Mouse (Mus musculus): ENCODE measurements at regions not wholly inside any gene's neighbourhood (a gene's known extent, or its start where the extent isn't known, plus 50 kb on each side); places are given as distances from the start of the nearest gene placed in this dataset.

GRCm38 (mm10) chr7:39596403-39596802 lies 78.8 kb downstream of the Zfp619 start:
- no peak for DNase-seq (ENCODE audit: low spot score)

- no peak for DNase-seq (ENCODE audit: low spot score)
Observed at GRCm38 (mm10) chr7:39613767-39614166, 96.2 kb downstream of the Zfp619 start.

- DNase-seq (ENCODE audit: low spot score) = no peak
Observed at GRCm38 (mm10) chr7:39615092-39615491, 97.5 kb downstream of the Zfp619 start.

- DNase-seq (ENCODE audit: low spot score) = no peak
Observed at GRCm38 (mm10) chr7:39621796-39622195, 104.2 kb downstream of the Zfp619 start.

- no peak for DNase-seq (ENCODE audit: low spot score)
Observed at GRCm38 (mm10) chr7:39632836-39633235, 115.3 kb downstream of the Zfp619 start.

- DNase-seq (ENCODE audit: low spot score) = no peak
Observed at GRCm38 (mm10) chr7:39642333-39642732, 124.8 kb downstream of the Zfp619 start.

- no peak for DNase-seq (ENCODE audit: low spot score)
Observed at GRCm38 (mm10) chr7:39643323-39643722, 125.8 kb downstream of the Zfp619 start.

- no peak for DNase-seq (ENCODE audit: low spot score)
Observed at GRCm38 (mm10) chr7:39650483-39651102, 133.0 kb downstream of the Zfp619 start.

- no peak for DNase-seq (ENCODE audit: low spot score)
Observed at GRCm38 (mm10) chr7:39654563-39655286, 137.2 kb downstream of the Zfp619 start.

- peak; percentile 18 for DNase-seq (ENCODE audit: low spot score)
Observed at GRCm38 (mm10) chr7:39655287-39655652, 137.7 kb downstream of the Zfp619 start.

GRCm38 (mm10) chr7:39655709-39656397 lies 138.3 kb downstream of the Zfp619 start:
- DNase-seq (ENCODE audit: low spot score) = no peak

- DNase-seq (ENCODE audit: low spot score) = peak; percentile 56
Observed at GRCm38 (mm10) chr7:39659597-39659996, 142.0 kb downstream of the Zfp619 start.

GRCm38 (mm10) chr7:39675124-39675846 lies 157.7 kb downstream of the Zfp619 start:
- DNase-seq (ENCODE audit: low spot score) = no peak

- DNase-seq (ENCODE audit: low spot score) = no peak
Observed at GRCm38 (mm10) chr7:39675847-39676238, 158.3 kb downstream of the Zfp619 start.

- no peak for DNase-seq (ENCODE audit: low spot score)
Observed at GRCm38 (mm10) chr7:39680411-39680810, 162.8 kb downstream of the Zfp619 start.

GRCm38 (mm10) chr7:39696589-39696988 lies 179.0 kb downstream of the Zfp619 start:
- DNase-seq (ENCODE audit: low spot score) = no peak

GRCm38 (mm10) chr7:39701506-39701905 lies 183.9 kb downstream of the Zfp619 start:
- no peak for DNase-seq (ENCODE audit: low spot score)

GRCm38 (mm10) chr7:39705118-39706095 lies 187.8 kb downstream of the Zfp619 start:
- no peak for DNase-seq (ENCODE audit: low spot score)

- no peak for DNase-seq (ENCODE audit: low spot score)
Observed at GRCm38 (mm10) chr7:39706606-39707005, 189.0 kb downstream of the Zfp619 start.

- DNase-seq (ENCODE audit: low spot score) = no peak
Observed at GRCm38 (mm10) chr7:39716340-39717150, 199.0 kb downstream of the Zfp619 start.

Data from gastrocnemius, adult 18-20 months (tissue).